Mouse (Mus musculus): ENCODE measurements around the gene Sh3gl2.

DNA sequence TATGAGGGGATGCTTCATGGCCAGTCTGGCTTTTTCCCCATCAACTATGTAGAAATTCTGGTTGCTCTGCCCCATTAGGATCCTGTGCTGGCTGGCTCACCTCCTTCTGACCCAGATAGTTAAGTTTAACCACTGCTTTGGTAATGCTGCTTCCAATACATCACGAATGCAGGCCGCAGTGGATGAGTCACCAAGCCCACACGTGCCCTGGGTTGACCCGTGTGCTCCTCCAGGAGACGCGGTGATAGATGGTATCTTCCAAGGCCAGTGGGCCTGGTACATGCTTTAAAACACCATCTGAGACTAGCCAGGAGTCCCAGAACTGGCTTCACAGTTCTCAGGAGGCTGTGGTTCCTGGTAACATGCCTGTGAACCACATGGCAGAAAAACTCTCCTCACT is 182.8 kb downstream of the Sh3gl2 start:
- no peak for TF ChIP-seq POLR2A (IDR thresholded peaks at IDR 0.05; ENCODE audit: borderline replicate concordance, control insufficient read depth, low read depth, low read length)
- TF ChIP-seq CTCF (IDR thresholded peaks at IDR 0.05; ENCODE audit: control insufficient read depth, insufficient read depth, low read length), result no peak

Measured in bone marrow, adult 2 months (tissue).